Mouse (Mus musculus): ENCODE measurements around the gene Trim71. TPM values are rescaled to one million over a fixed set of nuclear protein-coding genes. Genes with fewer than 3 reads are reported as not detected.

Gene Trim71
- polyA plus RNA-seq, 1 experiment from 2014 or later = 0.32 TPM

- Histone ChIP-seq H3K36me3 (no peaks in the 10 kb centered on the region), H3K4me2 (no peak overlapping the region), H3K9me3 (no peaks in the 10 kb centered on the region), H3K4me3 (no peak overlapping the region), H3K9ac (no peak overlapping the region), H3K4me1 (replicated peaks) (peaks cover 11% of the 10 kb centered on the region), H3K27me3 (no peaks in the 10 kb centered on the region), H3K27ac (replicated peaks) (no peak overlapping the region)
- WGBS = 89% methylated on average over 5 of the region's 5 CpGs
- ATAC-seq (ENCODE audit: low read depth) = no peak
Measured at GRCm38 (mm10) chr9:114568682-114569474, 4.7 kb upstream of the Trim71 start.

GRCm38 (mm10) chr9:114564667-114565066 is 498 bp upstream of the Trim71 start:
- peaks cover 40% of the 10 kb centered on the region for H3K27me3 ChIP-seq
- WGBS = under 1% methylated on average over 10 of the region's 10 CpGs
- peak overlapping the region; percentile 80 for H3K4me2 ChIP-seq
- peak overlapping the region; percentile 75 for H3K9ac ChIP-seq
- H3K9me3 ChIP-seq = no peaks in the 10 kb centered on the region
- H3K36me3 ChIP-seq = no peaks in the 10 kb centered on the region
- no peak overlapping the region for H3K27ac ChIP-seq (replicated peaks)
- no peak for ATAC-seq (ENCODE audit: low read depth)
- H3K4me1 ChIP-seq (replicated peaks) = peaks cover 49% of the 10 kb centered on the region
- peak overlapping the region; percentile 55 for H3K4me3 ChIP-seq

DNA sequence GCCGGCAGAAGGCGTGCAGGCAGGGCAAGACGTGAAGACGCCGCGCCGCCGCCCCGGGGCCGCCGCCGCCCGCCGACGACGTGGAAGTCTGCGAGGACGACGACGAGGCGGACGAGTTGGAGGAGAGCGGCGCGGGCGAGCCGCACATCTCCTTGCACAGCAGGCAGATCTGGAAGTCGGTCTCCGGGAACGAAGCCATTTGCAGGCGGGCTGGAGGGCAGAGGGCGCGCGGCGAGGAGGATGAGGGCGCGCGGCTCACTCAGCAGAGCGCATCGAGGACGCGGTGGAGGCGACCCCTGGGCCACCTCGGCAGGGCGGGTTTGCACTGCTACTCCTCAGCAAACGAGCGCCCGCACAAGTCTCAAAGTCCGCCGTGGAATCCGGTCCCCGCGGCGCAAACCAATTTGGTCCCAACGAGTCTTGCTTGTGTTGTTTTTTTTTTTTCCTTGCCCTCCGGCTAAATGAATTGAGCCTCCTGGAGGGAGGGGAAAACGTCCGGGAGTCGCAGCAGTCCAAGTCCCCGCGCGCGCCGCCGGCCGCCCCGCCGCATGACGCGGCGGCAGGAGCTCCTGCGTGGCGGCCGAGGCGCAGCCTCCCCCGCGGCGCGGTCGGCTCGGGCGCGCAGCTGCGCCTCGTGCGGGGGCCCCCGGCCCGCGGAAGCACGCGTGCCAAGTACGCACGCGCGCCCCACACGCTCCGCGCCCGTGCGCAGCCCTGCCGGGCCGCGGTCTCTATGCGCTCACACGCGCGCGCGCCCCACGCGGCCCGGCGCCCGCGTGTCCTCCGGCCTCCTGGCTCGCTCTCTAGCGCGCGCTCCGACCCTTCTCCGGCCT is 1.0 kb downstream of the Trim71 start:
- under 1% methylated on average over 120 of the region's 122 CpGs for WGBS
- Histone ChIP-seq H3K9ac (peak overlapping the region; percentile 75), H3K4me2 (peak overlapping the region; percentile 80), H3K4me3 (peak overlapping the region; percentile 55), H3K27me3 (peaks cover 54% of the 10 kb centered on the region), H3K36me3 (no peaks in the 10 kb centered on the region), H3K4me1 (replicated peaks) (peaks cover 49% of the 10 kb centered on the region), H3K27ac (replicated peaks) (peak overlapping the region; percentile 57), H3K9me3 (no peaks in the 10 kb centered on the region)
- ATAC-seq (ENCODE audit: low read depth) = peak; percentile 70

- peak overlapping the region; percentile 55 for H3K4me3 ChIP-seq
- peaks cover 49% of the 10 kb centered on the region for H3K4me1 ChIP-seq (replicated peaks)
- peak overlapping the region; percentile 80 for H3K4me2 ChIP-seq
- peaks cover 59% of the 10 kb centered on the region for H3K27me3 ChIP-seq
- no peaks in the 10 kb centered on the region for H3K9me3 ChIP-seq
- peak overlapping the region; percentile 75 for H3K9ac ChIP-seq
- H3K27ac ChIP-seq (replicated peaks) = no peak overlapping the region; the same call in 1 of the 2 replicates
- WGBS = under 1% methylated on average over 78 of the region's 101 CpGs
- ATAC-seq (ENCODE audit: low read depth) = no peak
- no peaks in the 10 kb centered on the region for H3K36me3 ChIP-seq
Measured at GRCm38 (mm10) chr9:114562031-114562918, 1.9 kb downstream of the Trim71 start.

DNA sequence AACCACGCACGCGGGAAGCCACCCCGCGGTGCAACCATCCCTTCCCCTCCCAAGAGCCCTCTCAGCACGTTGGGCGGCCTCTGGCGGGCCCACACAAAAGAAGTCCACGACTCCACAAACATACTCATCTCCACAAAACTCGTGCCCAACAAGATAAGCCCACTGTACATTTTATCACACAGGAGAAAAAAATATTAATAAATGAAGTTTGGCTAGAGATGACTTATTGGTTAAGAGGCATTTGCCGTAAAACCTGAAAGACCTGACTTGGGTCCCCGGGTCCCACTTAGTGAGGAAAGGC is 2.5 kb downstream of the Trim71 start:
- Histone ChIP-seq H3K4me1 (replicated peaks) (peaks cover 49% of the 10 kb centered on the region), H3K36me3 (no peaks in the 10 kb centered on the region), H3K9ac (peak overlapping the region; percentile 35; the same call in 1 of the 2 replicates), H3K27ac (replicated peaks) (no peak overlapping the region), H3K9me3 (no peaks in the 10 kb centered on the region), H3K4me3 (peak overlapping the region; percentile 55), H3K27me3 (peaks cover 59% of the 10 kb centered on the region), H3K4me2 (peak overlapping the region; percentile 80)
- no peak for ATAC-seq (ENCODE audit: low read depth)
- 2% methylated on average over 12 of the region's 12 CpGs for WGBS

- Histone ChIP-seq H3K9ac (peak overlapping the region; percentile 35; the same call in 1 of the 2 replicates), H3K36me3 (no peaks in the 10 kb centered on the region), H3K4me3 (peak overlapping the region; percentile 55), H3K4me1 (replicated peaks) (peaks cover 49% of the 10 kb centered on the region), H3K27ac (replicated peaks) (no peak overlapping the region), H3K4me2 (peak overlapping the region; percentile 80), H3K9me3 (no peaks in the 10 kb centered on the region), H3K27me3 (peaks cover 59% of the 10 kb centered on the region)
- ATAC-seq (ENCODE audit: low read depth) = no peak
- WGBS = 1% methylated on average over 36 of the region's 36 CpGs
Measured at GRCm38 (mm10) chr9:114560771-114561670, 3.1 kb downstream of the Trim71 start.

DNA sequence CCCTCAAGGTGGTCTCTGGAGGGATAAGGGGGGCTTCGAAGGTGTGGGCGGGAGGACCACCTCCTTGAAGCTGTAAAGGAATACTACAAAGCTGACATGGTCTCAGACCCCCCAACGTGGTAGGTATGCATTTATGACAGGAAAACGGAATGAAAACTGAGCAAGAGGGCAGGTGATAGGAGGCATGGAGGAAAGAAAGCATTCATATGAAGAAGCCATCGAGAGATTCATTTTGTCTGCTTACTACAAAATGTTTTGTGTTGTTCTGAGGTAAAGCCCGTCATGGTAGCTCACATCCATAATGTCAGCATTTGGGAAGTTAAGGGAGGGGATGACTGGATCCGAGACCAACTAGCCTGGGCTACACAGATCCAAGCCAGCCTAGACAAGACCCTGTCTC is 4.0 kb downstream of the Trim71 start:
- no peak overlapping the region for H3K27ac ChIP-seq (replicated peaks)
- H3K4me3 ChIP-seq = no peak overlapping the region
- WGBS = 8% methylated on average over 7 of the region's 7 CpGs
- no peak for ATAC-seq (ENCODE audit: low read depth)
- peak overlapping the region; percentile 80 for H3K4me2 ChIP-seq
- H3K4me1 ChIP-seq (replicated peaks) = peaks cover 50% of the 10 kb centered on the region
- H3K9me3 ChIP-seq = no peaks in the 10 kb centered on the region
- 0 out of 2 replicates have a peak overlapping the region, but pooled peaks have one; percentile 5 for H3K9ac ChIP-seq
- H3K27me3 ChIP-seq = peaks cover 59% of the 10 kb centered on the region
- no peaks in the 10 kb centered on the region for H3K36me3 ChIP-seq

DNA sequence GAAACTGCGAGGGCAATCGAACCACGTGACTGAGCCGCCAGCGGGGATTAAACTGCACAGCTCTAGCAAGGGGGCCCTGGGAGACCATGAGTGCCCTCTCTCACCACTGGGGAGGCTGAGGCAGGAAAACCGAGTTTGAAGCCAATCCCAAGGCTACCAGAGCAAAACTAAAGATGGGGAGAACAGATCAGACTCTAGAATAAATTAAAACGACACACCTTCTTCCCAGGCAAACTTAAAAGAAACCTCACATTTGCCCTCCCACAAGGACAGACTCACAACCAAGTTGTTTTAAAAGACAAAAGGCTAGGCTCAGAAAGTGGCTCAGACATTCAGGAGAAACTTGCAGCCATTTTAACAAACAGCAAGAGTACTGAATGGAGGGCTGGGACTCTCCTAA is 7.1 kb downstream of the Trim71 start:
- ATAC-seq (ENCODE audit: low read depth) = no peak
- Histone ChIP-seq H3K27me3 (peaks cover 43% of the 10 kb centered on the region), H3K4me2 (no peak overlapping the region), H3K27ac (replicated peaks) (no peak overlapping the region), H3K4me1 (replicated peaks) (peaks cover 38% of the 10 kb centered on the region), H3K9me3 (no peaks in the 10 kb centered on the region), H3K9ac (no peak overlapping the region), H3K36me3 (no peaks in the 10 kb centered on the region), H3K4me3 (no peak overlapping the region)
- 9% methylated on average over 7 of the region's 7 CpGs for WGBS

DNA sequence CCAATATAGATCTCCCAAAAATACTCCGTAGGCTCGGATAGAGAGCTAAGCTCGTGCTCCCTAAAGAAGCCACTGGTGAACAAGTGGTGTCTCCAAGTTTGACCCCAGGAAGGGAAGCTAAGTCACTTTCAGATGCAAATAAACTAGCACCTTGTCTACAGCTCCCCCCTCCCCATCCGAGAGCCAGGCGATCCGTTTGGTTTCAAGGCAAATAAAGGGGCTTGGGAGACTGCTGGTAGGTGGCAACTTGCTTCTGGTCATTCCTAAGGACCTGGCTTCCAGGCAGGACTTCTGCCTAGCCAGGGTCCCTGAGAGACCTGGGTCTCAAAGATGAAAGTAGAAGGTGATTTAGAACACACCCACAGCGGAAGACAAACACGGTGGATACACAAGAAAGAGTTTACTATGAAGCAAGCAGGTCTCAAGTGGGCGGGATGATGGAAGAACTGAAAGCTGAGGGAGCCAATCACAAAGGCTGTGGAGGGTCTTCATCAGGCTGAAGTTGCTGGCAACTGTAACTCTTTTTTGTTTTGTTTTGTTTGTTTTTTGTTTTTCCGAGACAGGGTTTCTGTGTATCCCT is 7.8 kb downstream of the Trim71 start:
- no peak overlapping the region for H3K9ac ChIP-seq
- 41% methylated on average over 10 of the region's 10 CpGs for WGBS
- no peak overlapping the region for H3K4me3 ChIP-seq
- H3K27me3 ChIP-seq = peaks cover 36% of the 10 kb centered on the region
- no peaks in the 10 kb centered on the region for H3K9me3 ChIP-seq
- H3K4me2 ChIP-seq = no peak overlapping the region
- peaks cover 31% of the 10 kb centered on the region for H3K4me1 ChIP-seq (replicated peaks)
- no peak for ATAC-seq (ENCODE audit: low read depth)
- no peaks in the 10 kb centered on the region for H3K36me3 ChIP-seq
- H3K27ac ChIP-seq (replicated peaks) = no peak overlapping the region

DNA sequence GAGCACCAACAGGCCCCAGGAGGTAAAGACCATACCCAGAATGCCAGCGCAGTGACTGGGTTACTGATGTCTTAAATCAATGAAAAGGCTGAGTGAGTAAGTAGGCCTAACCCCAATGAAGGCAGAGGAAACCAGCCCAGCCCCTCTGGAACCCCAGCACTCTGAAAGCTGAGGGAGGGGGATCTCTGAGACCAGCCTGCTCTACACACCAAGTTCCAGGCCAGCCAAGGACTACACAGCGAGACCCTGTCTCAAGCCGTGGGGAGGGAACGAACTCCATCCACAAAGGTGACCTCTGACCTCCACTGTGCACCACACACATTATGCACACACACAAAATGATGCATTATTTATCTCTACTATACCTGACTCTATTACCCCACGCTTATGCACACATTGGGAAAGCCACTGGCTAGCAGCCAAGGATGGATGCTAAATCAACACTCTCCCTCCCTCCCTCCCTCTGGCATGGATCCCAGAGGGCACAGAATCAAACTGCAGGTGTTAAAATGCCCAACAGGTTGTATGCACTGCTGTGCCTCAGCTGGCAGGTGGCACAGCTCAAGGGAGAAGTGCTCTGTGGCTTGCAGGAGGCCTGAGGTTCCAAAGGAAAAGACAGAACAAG is 9.7 kb downstream of the Trim71 start:
- ATAC-seq (ENCODE audit: low read depth) = peak; percentile 67; the same call in 1 of the 2 replicates
- Histone ChIP-seq H3K27me3 (peaks cover 17% of the 10 kb centered on the region), H3K36me3 (no peaks in the 10 kb centered on the region), H3K4me2 (no peak overlapping the region), H3K9me3 (no peaks in the 10 kb centered on the region), H3K27ac (replicated peaks) (no peak overlapping the region), H3K9ac (no peak overlapping the region), H3K4me1 (replicated peaks) (peaks cover 15% of the 10 kb centered on the region), H3K4me3 (no peak overlapping the region)
- WGBS = 42% methylated on average over 5 of the region's 5 CpGs

Data from neural tube, embryonic 13.5 days (tissue).